Mouse (Mus musculus): ENCODE results near the gene Abhd17a. TPM values are rescaled to one million over a fixed set of nuclear protein-coding genes. Genes with fewer than 3 reads are reported as not detected.
"Not testable (repeated sequence)": the region's sequence is repeated elsewhere in the genome, so short reads cannot be mapped to it uniquely, and the experiment has no call there.

Gene Abhd17a
- total RNA-seq, 2 experiments from 2014 or later: 92.2 to 102 TPM

DNA sequence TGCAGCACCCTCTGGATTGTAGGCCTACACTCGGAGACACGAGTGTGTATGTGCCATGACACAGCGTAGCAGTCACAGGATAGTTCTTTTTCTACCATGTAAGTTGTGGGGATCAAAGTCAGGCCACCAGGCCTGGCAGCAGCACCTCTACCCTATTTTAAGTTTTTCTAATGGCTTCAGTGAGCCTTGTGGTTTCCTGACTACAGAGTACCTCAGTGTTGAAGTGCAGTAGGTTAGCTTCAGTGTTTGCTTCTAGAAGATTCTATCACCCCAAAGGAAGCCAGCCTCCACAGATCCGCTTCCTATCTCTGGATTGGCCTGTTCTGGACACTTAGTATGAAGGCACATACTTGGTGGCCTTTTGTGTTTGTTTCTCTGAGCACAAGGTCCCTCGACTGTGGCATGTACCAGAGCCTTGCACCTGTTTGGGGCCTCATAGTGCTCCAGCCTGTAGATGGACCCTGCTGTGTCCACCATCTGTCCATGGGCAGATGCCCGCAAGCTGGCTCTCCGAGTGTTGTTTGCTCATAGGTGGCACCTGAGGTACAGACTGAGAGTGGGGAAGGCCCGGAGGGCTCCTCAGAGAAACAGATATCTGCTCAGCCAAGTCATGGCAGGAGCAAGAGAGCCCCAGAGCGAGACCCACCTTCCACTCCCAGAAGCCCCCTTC is 20.1 kb upstream of the Abhd17a start:
- intact Hi-C loops (cut with DNase I): loop anchor here (2.0 kb wide), 1 partner anchor 31 kb away; no protein-coding TSS in a partner anchor
- no peak for DNase-seq

DNA sequence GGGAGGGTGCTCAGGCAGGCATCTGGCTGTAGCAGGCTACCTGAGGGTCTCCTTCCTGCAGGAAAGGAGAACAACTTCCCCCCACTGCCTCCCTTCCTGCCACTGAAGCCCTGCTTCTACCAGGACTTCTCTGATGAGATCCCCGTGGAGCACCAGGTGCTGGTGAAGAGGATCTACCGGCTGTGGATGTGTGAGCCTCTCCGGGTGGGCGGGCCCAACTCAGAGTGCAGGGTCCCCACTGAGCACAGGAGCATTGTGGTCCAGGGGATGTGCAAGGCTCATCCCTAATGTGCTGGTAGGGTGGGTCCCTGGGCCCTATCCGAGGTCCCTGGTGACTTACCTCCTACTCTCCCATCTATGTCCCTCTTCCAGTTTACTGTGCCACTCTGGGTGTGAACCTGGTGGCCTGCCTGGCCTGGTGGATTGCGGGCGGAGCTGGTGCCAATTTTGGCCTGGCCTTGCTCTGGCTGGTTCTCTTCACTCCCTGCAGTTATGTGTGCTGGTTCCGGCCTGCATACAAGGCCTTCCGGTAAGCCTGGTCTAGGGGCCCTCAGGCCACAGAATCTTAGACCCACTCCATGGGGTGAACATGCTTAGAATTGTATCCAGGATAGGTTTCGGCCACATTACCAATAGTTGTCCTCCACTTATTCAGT is 19.3 kb upstream of the Abhd17a start:
- intact Hi-C loops (cut with DNase I): no loop called here
- no peak for DNase-seq

GRCm38 (mm10) chr10:80608435-80608834 is 18.3 kb upstream of the Abhd17a start:
- intact Hi-C loops (cut with DNase I): no loop called here
- no peak for DNase-seq

GRCm38 (mm10) chr10:80606737-80607350 is 16.7 kb upstream of the Abhd17a start:
- intact Hi-C loops (cut with DNase I): no loop called here
- DNase-seq: no peak

DNA sequence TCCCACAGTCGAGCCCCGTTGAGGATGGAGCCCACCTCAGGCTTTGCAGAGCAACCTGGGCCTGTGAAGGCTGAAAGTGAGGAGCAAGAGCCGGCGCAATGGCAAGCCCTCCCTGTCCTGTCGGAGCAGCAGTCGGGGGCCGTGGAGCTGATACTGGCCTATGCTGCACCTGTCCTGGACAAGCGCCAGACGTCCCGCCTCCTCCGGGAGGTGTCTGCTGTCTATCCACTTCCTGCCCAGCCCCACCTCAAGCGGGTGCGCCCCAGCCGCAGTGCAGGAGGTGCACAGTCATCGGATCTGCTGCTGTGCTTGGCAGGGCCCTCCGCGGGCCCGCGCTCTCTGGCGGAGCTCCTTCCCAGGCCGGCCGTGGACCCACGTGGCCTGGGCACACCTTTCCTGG is 16.2 kb upstream of the Abhd17a start:
- intact Hi-C loops (cut with DNase I): no loop called here
- DNase-seq: no peak

GRCm38 (mm10) chr10:80605721-80606120 is 15.6 kb upstream of the Abhd17a start, which contains the start of gene Gm49322:
Gene Gm49322 (plus strand): TSS chr10:80606021.
- DNase-seq; intact Hi-C loops (cut with DNase I): not testable (repeated sequence)

DNA sequence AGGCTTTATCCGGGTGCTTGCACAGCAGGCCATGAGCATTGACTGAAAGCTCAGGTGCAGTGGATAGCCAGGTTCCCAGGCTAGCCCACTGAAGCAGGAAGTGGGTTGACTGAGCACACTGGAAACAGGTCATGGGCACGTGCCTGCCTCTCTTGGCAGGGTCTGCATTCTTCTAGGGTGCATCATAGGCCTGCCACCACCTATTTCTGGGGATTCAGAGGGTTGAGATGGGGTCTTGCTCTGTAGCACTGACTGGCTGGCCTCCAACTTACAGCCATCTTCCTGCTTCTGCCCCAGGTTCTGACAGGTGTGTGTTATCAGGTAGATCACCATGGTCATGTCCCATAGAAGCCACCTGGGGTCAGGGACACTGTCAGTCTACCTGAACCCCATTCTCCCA is 14.8 kb upstream of the Abhd17a start:
- intact Hi-C loops (cut with DNase I): no loop called here
- DNase-seq: no peak

DNA sequence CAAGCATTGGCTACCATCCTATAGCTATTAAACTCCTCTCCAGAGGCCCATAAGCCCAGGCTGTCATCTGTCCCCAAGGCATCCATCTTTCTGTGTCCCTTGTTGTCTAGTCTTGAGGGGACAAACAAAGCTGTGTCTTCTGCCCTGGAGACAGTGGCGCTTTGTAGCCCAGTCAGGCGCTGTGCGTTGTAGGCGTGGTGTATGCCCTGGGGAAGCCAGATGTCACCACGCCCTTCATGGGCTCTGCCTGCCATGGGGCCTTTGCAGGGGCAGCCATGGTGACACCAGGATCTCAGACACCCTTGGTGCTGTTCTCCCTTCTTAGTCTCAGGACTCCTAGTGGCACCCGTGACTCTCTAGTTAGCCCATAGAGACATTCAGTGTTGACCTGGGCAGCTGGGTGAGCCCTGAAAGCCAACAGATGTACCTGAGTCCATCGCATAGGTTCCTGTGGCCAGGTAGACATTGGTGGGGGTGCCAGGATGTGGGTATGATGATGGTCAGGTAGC is 13.9 kb upstream of the Abhd17a start:
- intact Hi-C loops (cut with DNase I): no loop called here
- DNase-seq: no peak

- intact Hi-C loops (cut with DNase I): no loop called here
- DNase-seq: no peak
Observed at GRCm38 (mm10) chr10:80603364-80603763, 13.2 kb upstream of the Abhd17a start.

- intact Hi-C loops (cut with DNase I): no loop called here
- peak; percentile 97 for DNase-seq
Observed at GRCm38 (mm10) chr10:80602698-80603325, 12.7 kb upstream of the Abhd17a start, which contains the start of the genes Scamp4 and Adat3. Gene Scamp4 (plus strand): TSS chr10:80602872. Gene Adat3 (plus strand): TSS chr10:80602880.

DNA sequence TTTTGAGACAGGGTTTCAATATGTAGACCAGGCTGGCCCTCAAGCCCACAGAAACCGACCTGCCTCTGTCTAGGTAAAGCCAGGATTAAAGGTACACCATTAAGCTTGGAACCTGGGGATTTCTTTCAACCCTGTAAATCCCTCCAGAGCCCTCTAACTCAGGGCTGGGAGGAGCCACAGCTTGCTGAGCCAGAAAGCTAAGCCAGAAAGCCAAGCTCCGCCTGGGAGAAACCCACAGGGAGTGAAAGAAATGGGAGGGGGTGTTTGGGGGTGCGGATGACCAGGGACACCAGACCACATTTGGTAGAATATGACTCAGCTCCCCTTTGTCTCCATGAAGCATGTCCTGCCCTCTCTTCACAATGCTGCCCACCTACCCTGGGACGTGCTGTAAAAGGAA is 6.2 kb upstream of the Abhd17a start:
- intact Hi-C loops (cut with DNase I): no loop called here
- DNase-seq: no peak

- DNase-seq: no peak
- intact Hi-C loops (cut with DNase I): no loop called here
Observed at GRCm38 (mm10) chr10:80589127-80589878, 838 bp downstream of the Abhd17a start.

DNA sequence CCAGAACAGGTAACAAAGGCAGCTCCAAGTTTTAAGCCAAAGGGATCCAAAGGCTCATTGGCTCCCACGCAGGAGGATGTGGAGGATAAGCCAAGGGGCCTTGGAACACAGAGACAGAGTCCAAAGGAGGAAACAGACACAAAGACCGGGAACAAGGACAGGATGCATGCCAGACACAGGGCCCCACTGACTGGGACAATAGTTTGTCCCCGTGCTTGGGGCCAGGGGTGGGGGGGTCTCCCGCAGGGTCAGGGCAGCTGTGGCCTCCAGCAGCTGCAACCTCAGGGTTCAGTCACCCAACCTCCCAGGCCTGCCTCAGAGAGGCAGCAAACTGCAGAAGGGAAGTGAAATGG is 2.9 kb downstream of the Abhd17a start:
- intact Hi-C loops (cut with DNase I): no loop called here
- DNase-seq: peak; percentile 68 to 73

- intact Hi-C loops (cut with DNase I): no loop called here
- DNase-seq: no peak
Observed at GRCm38 (mm10) chr10:80586407-80587304, 3.5 kb downstream of the Abhd17a start.

GRCm38 (mm10) chr10:80585581-80585980 is 4.6 kb downstream of the Abhd17a start:
- intact Hi-C loops (cut with DNase I): no loop called here
- no peak for DNase-seq

- DNase-seq: no peak
- intact Hi-C loops (cut with DNase I): no loop called here
Observed at GRCm38 (mm10) chr10:80584642-80585552, 5.2 kb downstream of the Abhd17a start.

GRCm38 (mm10) chr10:80584045-80584488 is 6.1 kb downstream of the Abhd17a start:
- intact Hi-C loops (cut with DNase I): no loop called here
- peak in 1 of 2 experiments; percentile 41 for DNase-seq

- intact Hi-C loops (cut with DNase I): no loop called here
- no peak for DNase-seq
Observed at GRCm38 (mm10) chr10:80583047-80583446, 7.1 kb downstream of the Abhd17a start.

Data from heart, postnatal 10 days (tissue).